Comparison of ENCODE assay signal across 9 mouse cellular contexts in genomic region chr6:87597116-87597833, GRCm38 (mm10). TPM values are rescaled to one million over a fixed set of nuclear protein-coding genes. Genes with fewer than 3 reads are reported as not detected.
A peak's percentile ranks its signal among the peaks of the same experiment; 100 is the strongest.
DNase-seq lines count a peak whose midpoint lies in the region; ATAC-seq lines count a peak whose summit lies in the region.
"Had no signal": no experiment of that assay in that cellular context is flagged by ENCODE, and none has a peak within 500 bp of the region (broad histone marks: within the 10 kb centered on the region; RNA-seq: fewer than 3 reads in every experiment).

No protein-coding gene starts in this region.

- no peak overlapping the region for H3K4me2 ChIP-seq in embryonic facial prominence, embryonic 11.5 days (ENCODE audit: low read depth, low read length)
- H3K4me2 ChIP-seq: heart, embryonic 13.5 days had no signal

- H3K9ac ChIP-seq in embryonic facial prominence, embryonic 11.5 days (replicated peaks; ENCODE audit: low read length) = no peak overlapping the region
- H3K9ac ChIP-seq: heart, embryonic 13.5 days had no signal

- no peak overlapping the region for H3K4me3 ChIP-seq in embryonic facial prominence, embryonic 11.5 days (ENCODE audit: low read depth, low read length)
- H3K4me3 ChIP-seq: heart, embryonic 13.5 days had no signal

- H3K27me3 ChIP-seq in embryonic facial prominence, embryonic 11.5 days (ENCODE audit: control insufficient read depth, insufficient read depth, low read length) = no peaks in the 10 kb centered on the region

- H3K36me3 ChIP-seq in embryonic facial prominence, embryonic 11.5 days (replicated peaks; ENCODE audit: control insufficient read depth, insufficient read depth, low read depth, low read length) = no peaks in the 10 kb centered on the region
- H3K36me3 ChIP-seq: heart, embryonic 13.5 days had no signal

- WGBS in embryonic facial prominence, embryonic 11.5 days = 41% methylated on average over 10 of the region's 10 CpGs

- H3K4me1 ChIP-seq in embryonic facial prominence, embryonic 11.5 days (ENCODE audit: control insufficient read depth, insufficient read depth, low read length) = no peaks in the 10 kb centered on the region
- H3K4me1 ChIP-seq: heart, embryonic 13.5 days had no signal

- no peaks in the 10 kb centered on the region for H3K9me3 ChIP-seq in embryonic facial prominence, embryonic 11.5 days (replicated peaks; ENCODE audit: control insufficient read depth, low read length)
- H3K9me3 ChIP-seq: heart, embryonic 13.5 days had no signal

- no peak overlapping the region for H3K27ac ChIP-seq in embryonic facial prominence, embryonic 11.5 days (replicated peaks; ENCODE audit: low read depth, low read length)
- H3K27ac ChIP-seq: heart, embryonic 13.5 days had no signal

- ATAC-seq in embryonic facial prominence, embryonic 11.5 days (replicated peaks; ENCODE audit: insufficient number of reproducible peaks, low FRiP score, low TSS enrichment, low read depth) = peak; percentile 76

- DNase-seq in lung, postnatal 25 days (ENCODE audit: low spot score) = peak; percentile 10
- DNase-seq in lung, postnatal 4 days = no peak
- peak; percentile 26 for DNase-seq in embryonic facial prominence, embryonic 11.5 days (ENCODE audit: low spot score)
- DNase-seq in kidney, adult 11 months = peak; percentile 83
- DNase-seq in naive thymus-derived CD4-positive, alpha-beta T cell, adult 2 months (ENCODE audit: low read depth) = peak; percentile 60
- DNase-seq in adrenal gland, adult (ENCODE audit: inconsistent age in 2 of 2, low spot score in 1 of 2) = no peak
- no peak for DNase-seq in frontal cortex, adult 2 months (ENCODE audit: extremely low spot score in 1 of 2, low spot score in 1 of 2)
- DNase-seq in layer of hippocampus, adult 9-10 months (ENCODE audit: low spot score) = no peak

RNA-seq across cellular contexts. Expression of gene Prokr1, which starts 6.7 kb away (rescaled TPM):
- polyA plus RNA-seq in embryonic facial prominence, embryonic 11.5 days (2014; fragmentation: Nextera tagmentation; extraction: Ambion mirVana) = 1.2 and 2.1 TPM in 2 replicates
- 0.06 and 0.10 TPM in 2 replicates for polyA plus RNA-seq in frontal cortex, adult 2 months (2012; rRNA removed)

Comparison
In these comparisons a context has a peak if more than half of its experiments do, and no peak if none do; other contexts are left out.
1. DNase-seq: peak in lung, postnatal 25 days (single experiment), embryonic facial prominence, embryonic 11.5 days (single experiment), kidney, adult 11 months (single experiment) and naive thymus-derived CD4-positive, alpha-beta T cell, adult 2 months (single experiment); none in lung, postnatal 4 days (0 of 2), adrenal gland, adult (0 of 2), frontal cortex, adult 2 months (0 of 2) and layer of hippocampus, adult 9-10 months (single experiment).